Mouse (Mus musculus) olfactory bulb, adult 2 months (tissue): ENCODE data around the gene Kcnh1.

Experiments
- CTCF ChIP-seq: fragments of 200-500 bp; IDR thresholded peaks from 2 replicates; pipeline ENCODE4 v1.5.1; 2012; ENCODE audit warnings: low read depth, mild to moderate bottlenecking, low read length, moderate library complexity; ENCODE audit not compliant: insufficient read depth
- POLR2A ChIP-seq: fragments of 200-500 bp; IDR thresholded peaks from 2 replicates; pipeline ENCODE4 v1.6.1; 2012; ENCODE audit warnings: mild to moderate bottlenecking, low read depth, low read length, moderate library complexity; ENCODE audit not compliant: insufficient read depth

- no peak for TF ChIP-seq POLR2A
- no peak for TF ChIP-seq CTCF
Measured at GRCm38 (mm10) chr1:192550561-192550960, 360.0 kb downstream of the Kcnh1 start.
